Mouse (Mus musculus): ENCODE data around the gene Tmem132c. TPM values are rescaled to one million over a fixed set of nuclear protein-coding genes. Genes with fewer than 3 reads are reported as not detected.
A peak's percentile ranks its signal among the peaks of the same experiment; 100 is the strongest.

Gene Tmem132c
- total RNA-seq, 2 experiments from 2014 or later, result 0.08 to 0.13 TPM

- DNase-seq (ENCODE audit: low spot score), result no peak
- intact Hi-C loops (cut with DNase I), result no loop called here
Measured at GRCm38 (mm10) chr5:127546585-127546991, 305.0 kb downstream of the Tmem132c start.

GRCm38 (mm10) chr5:127548136-127548535 lies 306.5 kb downstream of the Tmem132c start:
- intact Hi-C loops (cut with DNase I), result no loop called here
- DNase-seq (ENCODE audit: low spot score), result no peak

GRCm38 (mm10) chr5:127561086-127561485 lies 319.5 kb downstream of the Tmem132c start:
- DNase-seq (ENCODE audit: low spot score), result no peak

DNA sequence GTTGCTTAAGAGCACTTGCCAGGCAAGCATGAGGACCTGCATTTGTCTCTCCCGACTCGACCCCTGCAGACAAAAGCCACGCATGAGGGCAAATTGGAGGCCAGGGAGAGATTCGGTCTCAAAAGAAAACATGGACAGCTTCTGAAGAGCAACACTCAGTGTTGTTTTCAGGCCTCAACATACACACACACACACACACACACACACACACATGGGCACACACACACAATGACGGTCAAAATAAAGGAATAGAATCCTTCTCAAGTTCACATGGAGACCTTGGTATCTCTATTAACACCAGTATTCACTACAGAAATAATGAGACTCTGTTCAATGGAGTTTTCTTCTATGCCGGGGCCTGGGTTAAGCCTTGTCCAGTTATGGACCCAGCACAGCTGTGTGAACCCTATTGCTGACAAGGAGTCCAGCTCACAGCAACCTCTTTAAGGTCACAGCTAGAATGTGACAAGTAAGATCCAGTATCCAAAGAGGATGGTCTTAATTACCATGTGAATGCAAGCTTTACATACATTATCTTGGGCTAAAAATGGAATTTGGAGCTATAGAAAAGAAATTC lies 325.6 kb downstream of the Tmem132c start:
- intact Hi-C loops (cut with DNase I), result no loop called here
- no peak for DNase-seq (ENCODE audit: low spot score)

More at GRCm38 (mm10) chr5:127561086-127561485, 319.5 kb downstream of the Tmem132c start:
- intact Hi-C loops (cut with DNase I), result no loop called here

GRCm38 (mm10) chr5:127577419-127577818 lies 335.8 kb downstream of the Tmem132c start:
- intact Hi-C loops (cut with DNase I), result no loop called here
- no peak for DNase-seq (ENCODE audit: low spot score)

GRCm38 (mm10) chr5:127583658-127584057 lies 342.1 kb downstream of the Tmem132c start:
- intact Hi-C loops (cut with DNase I), result no loop called here
- DNase-seq (ENCODE audit: low spot score), result no peak

- intact Hi-C loops (cut with DNase I), result no loop called here
Measured at GRCm38 (mm10) chr5:127587854-127588253, 346.2 kb downstream of the Tmem132c start.

GRCm38 (mm10) chr5:127592406-127592805 lies 350.8 kb downstream of the Tmem132c start:
- DNase-seq (ENCODE audit: low spot score), result no peak
- intact Hi-C loops (cut with DNase I), result no loop called here

More at GRCm38 (mm10) chr5:127587854-127588253, 346.2 kb downstream of the Tmem132c start:
- no peak for DNase-seq (ENCODE audit: low spot score)

DNA sequence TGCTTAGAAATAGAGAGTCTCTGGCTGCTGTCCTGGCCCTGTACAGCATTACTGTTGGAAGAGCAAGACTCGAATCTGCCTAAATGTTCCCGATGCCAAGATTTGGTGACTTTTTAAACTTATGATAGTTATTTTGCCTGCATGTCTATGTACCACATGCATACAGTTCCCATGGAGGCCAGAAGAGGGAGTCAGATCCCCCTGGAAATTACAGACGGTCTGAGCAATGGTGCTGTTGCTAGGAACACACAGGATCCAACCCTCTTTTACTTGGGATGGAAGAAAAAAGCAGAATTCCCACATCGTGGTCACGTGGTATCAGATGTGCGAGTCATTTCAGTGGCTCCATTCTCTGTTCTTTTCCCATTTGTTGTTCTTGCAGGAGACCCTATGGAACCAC lies 351.2 kb downstream of the Tmem132c start:
- DNase-seq (ENCODE audit: low spot score), result no peak
- intact Hi-C loops (cut with DNase I), result no loop called here

DNA sequence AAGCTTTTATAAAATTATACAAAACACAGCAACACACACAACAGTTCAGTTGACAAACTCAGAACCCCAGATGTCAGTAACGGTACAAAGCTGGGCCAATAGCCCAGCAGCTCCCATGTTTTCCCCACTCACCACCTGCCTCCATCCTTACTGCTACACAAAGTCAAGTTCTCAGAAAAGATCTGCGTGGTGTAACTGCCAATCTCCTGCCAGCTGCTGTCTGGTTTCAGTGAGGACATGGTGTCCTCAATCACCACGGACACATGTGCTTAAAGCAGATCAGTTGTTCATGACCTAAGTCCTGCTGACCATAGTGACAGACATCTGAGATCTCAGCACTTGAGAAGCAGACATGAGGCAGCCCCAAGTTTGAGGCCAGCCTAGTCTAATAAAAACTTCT lies 354.1 kb downstream of the Tmem132c start:
- DNase-seq (ENCODE audit: low spot score), result no peak
- intact Hi-C loops (cut with DNase I), result no loop called here

DNA sequence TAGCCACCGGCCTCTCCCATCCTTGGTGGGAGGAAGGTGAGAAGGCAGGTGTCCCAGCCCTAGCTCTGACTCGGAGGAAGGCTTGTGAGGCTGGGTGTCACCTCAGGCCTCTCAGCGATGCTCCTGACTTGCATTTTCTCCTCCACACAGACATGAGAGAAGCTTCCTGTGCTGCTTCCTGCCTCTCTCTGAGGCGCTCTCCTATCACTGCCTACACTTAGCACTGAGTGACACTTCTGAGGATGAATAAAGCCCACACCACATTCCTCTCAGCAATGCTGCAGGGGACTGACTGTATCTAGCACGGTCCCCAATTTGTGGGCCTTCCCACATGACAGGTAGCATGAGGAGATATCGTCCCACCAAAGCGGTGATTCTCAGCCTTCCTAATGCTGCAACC lies 355.3 kb downstream of the Tmem132c start:
- intact Hi-C loops (cut with DNase I), result no loop called here
- no peak for DNase-seq (ENCODE audit: low spot score)

GRCm38 (mm10) chr5:127602996-127603395 lies 361.4 kb downstream of the Tmem132c start:
- intact Hi-C loops (cut with DNase I), result no loop called here
- no peak for DNase-seq (ENCODE audit: low spot score)

- intact Hi-C loops (cut with DNase I), result no loop called here
- no peak for DNase-seq (ENCODE audit: low spot score)
Measured at GRCm38 (mm10) chr5:127607507-127607906, 365.9 kb downstream of the Tmem132c start.

GRCm38 (mm10) chr5:127609191-127609714 lies 367.6 kb downstream of the Tmem132c start:
- intact Hi-C loops (cut with DNase I), result no loop called here
- no peak for DNase-seq (ENCODE audit: low spot score)

- DNase-seq (ENCODE audit: low spot score), result peak; percentile 39
- intact Hi-C loops (cut with DNase I), result no loop called here
Measured at GRCm38 (mm10) chr5:127610787-127611509, 369.3 kb downstream of the Tmem132c start.

DNA sequence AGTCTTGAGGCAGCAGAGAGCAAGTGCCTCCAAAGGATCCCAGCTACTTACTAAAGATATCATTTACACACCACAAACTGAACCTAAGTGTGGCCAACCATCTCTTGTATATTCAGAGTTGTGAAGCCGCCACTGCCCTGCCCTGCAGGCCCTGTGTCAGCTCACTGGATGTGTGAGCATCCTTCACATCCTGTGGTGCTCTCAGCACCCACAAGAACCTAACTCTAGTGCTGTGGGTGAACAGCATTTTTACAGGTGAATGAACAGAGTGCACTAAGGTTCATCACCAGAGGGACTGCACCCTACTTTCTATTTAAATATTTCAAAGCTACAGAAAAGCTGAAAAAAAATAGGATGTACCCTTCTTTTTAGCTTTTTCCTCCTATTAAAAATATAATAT lies 370.3 kb downstream of the Tmem132c start:
- intact Hi-C loops (cut with DNase I), result no loop called here
- DNase-seq (ENCODE audit: low spot score), result no peak

- intact Hi-C loops (cut with DNase I), result no loop called here
- no peak for DNase-seq (ENCODE audit: low spot score)
Measured at GRCm38 (mm10) chr5:127612397-127612796, 370.8 kb downstream of the Tmem132c start.
